Mouse (Mus musculus) midbrain, embryonic 11.5 days (tissue): Measurements from ENCODE around the gene Ctnnb1. TPM values are rescaled to one million over a fixed set of nuclear protein-coding genes. Genes with fewer than 3 reads are reported as not detected.
A peak's percentile ranks its signal among the peaks of the same experiment; 100 is the strongest.

Experiments used
- ATAC-seq: fragments of 200-750 bp; cut with Nextera tagmentation; 2 replicates; pipeline ENCODE4 v1.8.0; 2017; ENCODE audit warnings: moderate TSS enrichment, moderate library complexity; ENCODE audit not compliant: low FRiP score
- DNase-seq: peaks from one replicate; pipeline ENCODE4 v3.0.0; 2015; ENCODE audit warnings: low spot score; ENCODE audit errors: missing footprints
- H3K27ac ChIP-seq: fragments of 300-500 bp; sonication (generic); 2 replicates; pipeline ENCODE4 v1.5.1; 2014; ENCODE audit warnings: low read depth, low read length
- H3K27me3 ChIP-seq: fragments of 300-500 bp; sonication (generic); 2 replicates; pipeline ENCODE4 v1.6.1; 2014; ENCODE audit warnings: mild to moderate bottlenecking, low read length, moderate library complexity, mixed read lengths; ENCODE audit not compliant: control insufficient read depth, insufficient read depth
- H3K36me3 ChIP-seq: fragments of 300-500 bp; sonication (generic); 2 replicates; pipeline ENCODE4 v1.6.1; 2014; ENCODE audit warnings: mild to moderate bottlenecking, low read length, moderate library complexity, mixed read lengths; ENCODE audit not compliant: control insufficient read depth, insufficient read depth
- H3K4me1 ChIP-seq: fragments of 300-500 bp; sonication (generic); 2 replicates; pipeline ENCODE4 v1.6.1; 2014; ENCODE audit warnings: low read length; ENCODE audit not compliant: control insufficient read depth, insufficient read depth
- H3K4me2 ChIP-seq: fragments of 300-500 bp; sonication (generic); 2 replicates; pipeline ENCODE4 v1.6.1; 2014; ENCODE audit warnings: mild to moderate bottlenecking, moderate library complexity
- H3K4me3 ChIP-seq: fragments of 300-500 bp; sonication (generic); 2 replicates; pipeline ENCODE4 v1.5.1; 2014; ENCODE audit warnings: low read depth, low read length
- H3K9ac ChIP-seq: fragments of 300-500 bp; sonication (generic); 2 replicates; pipeline ENCODE4 v1.6.1; 2014; ENCODE audit warnings: low read length
- H3K9me3 ChIP-seq: fragments of 300-500 bp; sonication (generic); 2 replicates; pipeline ENCODE4 v1.6.1; 2016; ENCODE audit warnings: low read length; ENCODE audit not compliant: control insufficient read depth
- WGBS: fragments of 180-500 bp; shearing (Covaris S2); extraction: QIAGEN DNeasy Blood & Tissue Kit; methylation state at CpG from one replicate; pipeline ENCODE4 v1.1.7; 2014; 5-methylcytosine and 5-hydroxymethylcytosine counted together
- polyA plus RNA-seq: library from polyadenylated mRNA; unstranded; fragments of >200 nt; fragmentation: Nextera tagmentation; extraction: Ambion mirVana; gene quantifications from 2 replicates; pipeline ENCODE4 v1.2.1, GENCODE M21; 2014

The Ctnnb1 gene
- polyA plus RNA-seq, 1 experiment from 2014 or later = 999 TPM

- Histone ChIP-seq H3K9ac (peak overlapping the region; percentile 85), H3K27me3 (no peaks in the 10 kb centered on the region), H3K9me3 (no peaks in the 10 kb centered on the region), H3K4me1 (peaks cover 44% of the 10 kb centered on the region), H3K27ac (peak overlapping the region; percentile 89), H3K36me3 (0 out of 2 replicates have a peak, but pooled peaks cover 3% of the 10 kb centered on the region), H3K4me3 (peak overlapping the region; percentile 95), H3K4me2 (peak overlapping the region; percentile 91; the same call in 1 of the 2 replicates)
- DNase-seq (no peak), ATAC-seq (no peak)
- WGBS = under 1% methylated on average over 31 of the region's 58 CpGs
These were observed 4.5 kb downstream of the Ctnnb1 start for GRCm38 (mm10) chr9:120933587-120933885.

- Histone ChIP-seq H3K9me3 (no peaks in the 10 kb centered on the region), H3K27ac (peak overlapping the region; percentile 89), H3K4me2 (peak overlapping the region; percentile 91), H3K36me3 (0 out of 2 replicates have a peak, but pooled peaks cover 3% of the 10 kb centered on the region), H3K4me1 (peaks cover 46% of the 10 kb centered on the region), H3K4me3 (peak overlapping the region; percentile 95), H3K27me3 (no peaks in the 10 kb centered on the region), H3K9ac (peak overlapping the region; percentile 85)
- whole genome bisulfite sequencing = under 1% methylated on average over 53 of the region's 57 CpGs
- ATAC-seq = peak; percentile 74
- DNase-seq = peak; percentile 98
These were observed 5.1 kb downstream of the Ctnnb1 start for GRCm38 (mm10) chr9:120933886-120934758.

GRCm38 (mm10) chr9:120934821-120935633 is 6.0 kb downstream of the Ctnnb1 start:
- H3K4me3 ChIP-seq = peak overlapping the region; percentile 95
- WGBS = 12% methylated on average over 14 of the region's 14 CpGs
- peak overlapping the region; percentile 91 for H3K4me2 ChIP-seq
- DNase-seq (peak; percentile 88), ATAC-seq (no peak)
- H3K36me3 ChIP-seq = 0 out of 2 replicates have a peak, but pooled peaks cover 5% of the 10 kb centered on the region
- peaks cover 43% of the 10 kb centered on the region for H3K4me1 ChIP-seq
- H3K9me3 ChIP-seq = no peaks in the 10 kb centered on the region
- H3K9ac ChIP-seq = peak overlapping the region; percentile 85
- H3K27ac ChIP-seq = peak overlapping the region; percentile 89
- no peaks in the 10 kb centered on the region for H3K27me3 ChIP-seq

GRCm38 (mm10) chr9:120935634-120935922 is 6.6 kb downstream of the Ctnnb1 start:
- H3K27ac ChIP-seq = no peak overlapping the region
- H3K9me3 ChIP-seq = no peaks in the 10 kb centered on the region
- peak overlapping the region; percentile 95 for H3K4me3 ChIP-seq
- no peaks in the 10 kb centered on the region for H3K27me3 ChIP-seq
- H3K4me2 ChIP-seq = peak overlapping the region; percentile 91
- DNase-seq (no peak), ATAC-seq (no peak)
- peaks cover 39% of the 10 kb centered on the region for H3K4me1 ChIP-seq
- peak overlapping the region; percentile 85; the same call in 1 of the 2 replicates for H3K9ac ChIP-seq
- 26% methylated on average over 4 of the region's 4 CpGs for WGBS
- H3K36me3 ChIP-seq = 0 out of 2 replicates have a peak, but pooled peaks cover 6% of the 10 kb centered on the region

- WGBS = 33% methylated on average over 8 of the region's 8 CpGs
- H3K4me3 ChIP-seq = peak overlapping the region; percentile 95
- H3K9ac ChIP-seq = no peak overlapping the region; the same call in 1 of the 2 replicates
- 0 out of 2 replicates have a peak, but pooled peaks cover 6% of the 10 kb centered on the region for H3K36me3 ChIP-seq
- H3K27ac ChIP-seq = no peak overlapping the region
- no peaks in the 10 kb centered on the region for H3K9me3 ChIP-seq
- ATAC-seq (no peak), DNase-seq (peak; percentile 95)
- peak overlapping the region; percentile 91 for H3K4me2 ChIP-seq
- H3K27me3 ChIP-seq = no peaks in the 10 kb centered on the region
- H3K4me1 ChIP-seq = peaks cover 43% of the 10 kb centered on the region
These were observed 7.3 kb downstream of the Ctnnb1 start for GRCm38 (mm10) chr9:120936351-120936750.

- no peak for DNase-seq
- Histone ChIP-seq H3K4me2 (no peak overlapping the region), H3K9ac (no peak overlapping the region), H3K4me3 (no peak overlapping the region), H3K27ac (no peak overlapping the region), H3K4me1 (peaks cover 32% of the 10 kb centered on the region), H3K9me3 (no peaks in the 10 kb centered on the region), H3K27me3 (no peaks in the 10 kb centered on the region), H3K36me3 (0 out of 2 replicates have a peak, but pooled peaks cover 6% of the 10 kb centered on the region)
- no peak for ATAC-seq
- 83% methylated on average over 3 of the region's 3 CpGs for WGBS
These were observed 11.8 kb downstream of the Ctnnb1 start for GRCm38 (mm10) chr9:120940858-120941257.

GRCm38 (mm10) chr9:120943757-120944156 is 14.7 kb downstream of the Ctnnb1 start:
- no peak overlapping the region for H3K4me2 ChIP-seq
- 92% methylated on average over 1 of the region's 1 CpGs for WGBS
- no peaks in the 10 kb centered on the region for H3K9me3 ChIP-seq
- H3K27me3 ChIP-seq = no peaks in the 10 kb centered on the region
- DNase-seq (no peak), ATAC-seq (no peak)
- H3K36me3 ChIP-seq = 0 out of 2 replicates have a peak, but pooled peaks cover 3% of the 10 kb centered on the region
- H3K4me1 ChIP-seq = peaks cover 8% of the 10 kb centered on the region
- H3K4me3 ChIP-seq = no peak overlapping the region
- H3K9ac ChIP-seq = no peak overlapping the region
- H3K27ac ChIP-seq = no peak overlapping the region

- Histone ChIP-seq H3K36me3 (0 out of 2 replicates have a peak, but pooled peaks cover 3% of the 10 kb centered on the region), H3K9ac (no peak overlapping the region), H3K27ac (no peak overlapping the region), H3K9me3 (no peaks in the 10 kb centered on the region), H3K4me1 (peaks cover 8% of the 10 kb centered on the region; the same call in 1 of the 2 replicates), H3K27me3 (no peaks in the 10 kb centered on the region), H3K4me2 (no peak overlapping the region), H3K4me3 (no peak overlapping the region)
- no peak for ATAC-seq
- DNase-seq = no peak
- 82% methylated on average over 3 of the region's 3 CpGs for WGBS
These were observed 15.2 kb downstream of the Ctnnb1 start for GRCm38 (mm10) chr9:120944211-120944610.

- Histone ChIP-seq H3K27ac (no peak overlapping the region), H3K36me3 (peaks cover 13% of the 10 kb centered on the region), H3K9ac (no peak overlapping the region), H3K27me3 (no peaks in the 10 kb centered on the region), H3K4me1 (0 out of 2 replicates have a peak, but pooled peaks cover 3% of the 10 kb centered on the region), H3K9me3 (no peaks in the 10 kb centered on the region), H3K4me3 (no peak overlapping the region), H3K4me2 (no peak overlapping the region)
- 86% methylated on average over 8 of the region's 8 CpGs for WGBS
- DNase-seq (no peak), ATAC-seq (no peak)
These were observed 17.1 kb downstream of the Ctnnb1 start for GRCm38 (mm10) chr9:120946131-120946530.
